Mouse (Mus musculus): ENCODE measurements at regions not wholly inside any gene's neighbourhood (a gene's known extent, or its start where the extent isn't known, plus 50 kb on each side); places are given as distances from the start of the nearest gene placed in this dataset.

DNA sequence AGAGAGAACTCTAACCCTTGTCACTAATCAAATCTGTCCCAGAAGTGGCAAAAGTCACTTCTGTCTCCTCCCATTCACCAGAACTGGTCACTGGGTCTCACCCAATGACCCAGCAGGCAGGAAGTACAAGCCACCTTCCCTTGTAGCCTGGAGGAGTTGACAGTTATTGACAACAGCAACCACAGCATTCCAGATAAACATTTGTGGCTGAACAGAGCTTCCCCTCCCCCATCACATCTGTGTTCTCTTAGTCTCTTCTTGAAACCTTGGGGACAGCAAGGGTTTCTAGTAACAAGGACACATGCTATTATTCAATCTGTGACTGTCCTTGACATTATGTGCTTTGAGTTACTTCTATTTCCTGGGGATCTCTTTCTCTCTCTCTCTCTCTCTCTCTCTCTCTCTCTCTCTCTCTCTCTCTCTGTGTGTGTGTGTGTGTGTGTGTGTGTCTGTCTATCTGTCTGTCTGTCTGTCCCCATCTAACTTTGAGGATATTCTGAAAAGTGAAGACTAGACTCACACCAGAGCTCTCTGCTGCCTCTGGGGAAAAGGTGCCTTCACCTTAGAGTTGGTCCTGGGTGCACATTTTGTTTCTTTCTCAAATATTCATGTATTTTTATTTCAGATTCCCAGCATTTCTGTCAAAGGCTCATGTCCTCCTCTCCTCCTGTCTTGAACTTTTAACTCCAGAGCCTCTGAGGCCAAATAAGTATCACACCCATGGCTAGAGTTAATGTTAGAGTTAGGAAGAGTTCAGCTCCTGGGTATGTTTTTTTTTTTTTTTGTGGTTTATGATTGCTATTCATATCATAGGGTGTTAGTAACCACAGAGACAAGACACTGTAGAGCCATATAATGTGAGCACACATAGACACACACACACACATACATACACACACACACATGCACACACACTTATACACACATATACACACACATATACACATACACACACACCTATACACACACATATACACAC lies 65.4 kb upstream of the Tut7 start:
- TF ChIP-seq CTCF (IDR thresholded peaks at IDR 0.05; ENCODE audit: borderline replicate concordance, extremely low read depth, insufficient read depth, insufficient read length) (no peak), POLR2A (IDR thresholded peaks at IDR 0.05; ENCODE audit: borderline replicate concordance, extremely low read depth, insufficient read depth, insufficient read length, poor library complexity, severe bottlenecking) (no peak)
